Mouse (Mus musculus) heart, embryonic 11.5 days (tissue): Measurements from ENCODE around the gene Pcsk2. TPM values are rescaled to one million over a fixed set of nuclear protein-coding genes. Genes with fewer than 3 reads are reported as not detected.

Experiments used
- ATAC-seq: fragments of 200-750 bp; cut with Nextera tagmentation; replicated peaks from 2 replicates; pipeline ENCODE4 v1.8.0; 2017; ENCODE audit warnings: moderate library complexity; ENCODE audit not compliant: insufficient number of reproducible peaks, low FRiP score, low TSS enrichment
- H3K27ac ChIP-seq: fragments of 300-500 bp; sonication (generic); 2 replicates; pipeline ENCODE4 v1.5.1; 2014; ENCODE audit warnings: mild to moderate bottlenecking, low read depth, low read length
- H3K27me3 ChIP-seq: fragments of 300-500 bp; sonication (generic); 2 replicates; pipeline ENCODE4 v1.6.1; 2014; ENCODE audit warnings: mild to moderate bottlenecking, low read length, mixed read lengths; ENCODE audit not compliant: control insufficient read depth, insufficient read depth
- H3K36me3 ChIP-seq: fragments of 300-500 bp; sonication (generic); 2 replicates; pipeline ENCODE4 v1.6.1; 2014; ENCODE audit warnings: mild to moderate bottlenecking, low read length, moderate library complexity, mixed read lengths; ENCODE audit not compliant: control insufficient read depth, insufficient read depth
- H3K4me1 ChIP-seq: fragments of 300-500 bp; sonication (generic); 2 replicates; pipeline ENCODE4 v1.6.1; 2014; ENCODE audit warnings: low read length; ENCODE audit not compliant: control insufficient read depth, insufficient read depth
- H3K4me2 ChIP-seq: fragments of 300-500 bp; sonication (generic); 2 replicates; pipeline ENCODE4 v1.6.1; 2014; ENCODE audit warnings: mild to moderate bottlenecking, moderate library complexity
- H3K4me3 ChIP-seq: fragments of 300-500 bp; sonication (generic); 2 replicates; pipeline ENCODE4 v1.5.1; 2014; ENCODE audit warnings: low read depth, low read length
- H3K9ac ChIP-seq: fragments of 300-500 bp; sonication (generic); 2 replicates; pipeline ENCODE4 v1.6.1; 2014; ENCODE audit warnings: mild to moderate bottlenecking, low read depth, low read length, moderate library complexity
- H3K9me3 ChIP-seq: fragments of 300-500 bp; sonication (generic); replicated peaks from 2 replicates; pipeline ENCODE4 v1.6.1; 2016; ENCODE audit warnings: low read length; ENCODE audit not compliant: control insufficient read depth
- WGBS: fragments of 180-500 bp; shearing (Covaris S2); extraction: QIAGEN DNeasy Blood & Tissue Kit; methylation state at CpG from one replicate; pipeline ENCODE4 v1.1.7; 2014; ENCODE audit not compliant: insufficient replicate concordance; 5-methylcytosine and 5-hydroxymethylcytosine counted together
- polyA plus RNA-seq: library from polyadenylated mRNA; unstranded; fragments of >200 nt; fragmentation: Nextera tagmentation; extraction: Ambion mirVana; gene quantifications from 2 replicates; pipeline ENCODE4 v1.2.1, GENCODE M21; 2014

The Pcsk2 gene
- polyA plus RNA-seq, 1 experiment from 2014 or later = 0.09 TPM

- Histone ChIP-seq H3K27me3 (no peaks in the 10 kb centered on the region), H3K4me2 (no peak overlapping the region), H3K9ac (no peak overlapping the region), H3K36me3 (no peaks in the 10 kb centered on the region), H3K9me3 (no peaks in the 10 kb centered on the region), H3K4me3 (no peak overlapping the region), H3K27ac (no peak overlapping the region), H3K4me1 (no peaks in the 10 kb centered on the region)
- no peak for ATAC-seq
- WGBS = 61% methylated on average over 5 of the region's 5 CpGs
Observed at GRCm38 (mm10) chr2:143666785-143667184, 120.8 kb downstream of the Pcsk2 start.

GRCm38 (mm10) chr2:143677869-143678268, 131.9 kb downstream of the Pcsk2 start:
- ATAC-seq = no peak
- Histone ChIP-seq H3K36me3 (no peaks in the 10 kb centered on the region), H3K27me3 (no peaks in the 10 kb centered on the region), H3K9ac (no peak overlapping the region), H3K4me2 (no peak overlapping the region), H3K27ac (no peak overlapping the region), H3K4me3 (no peak overlapping the region), H3K4me1 (no peaks in the 10 kb centered on the region), H3K9me3 (no peaks in the 10 kb centered on the region)
- 80% methylated on average over 4 of the region's 4 CpGs for WGBS

GRCm38 (mm10) chr2:143679513-143679912, 133.6 kb downstream of the Pcsk2 start:
- ATAC-seq = no peak
- Histone ChIP-seq H3K36me3 (no peaks in the 10 kb centered on the region), H3K9ac (no peak overlapping the region), H3K4me2 (no peak overlapping the region), H3K9me3 (no peaks in the 10 kb centered on the region), H3K4me3 (no peak overlapping the region), H3K27me3 (no peaks in the 10 kb centered on the region), H3K4me1 (no peaks in the 10 kb centered on the region), H3K27ac (no peak overlapping the region)
- 56% methylated on average over 2 of the region's 2 CpGs for WGBS

- Histone ChIP-seq H3K36me3 (no peaks in the 10 kb centered on the region), H3K9ac (no peak overlapping the region), H3K4me3 (no peak overlapping the region), H3K9me3 (no peaks in the 10 kb centered on the region), H3K27ac (no peak overlapping the region), H3K4me2 (no peak overlapping the region), H3K4me1 (no peaks in the 10 kb centered on the region), H3K27me3 (no peaks in the 10 kb centered on the region)
- WGBS = 60% methylated on average over 8 of the region's 8 CpGs
- ATAC-seq = no peak
Observed at GRCm38 (mm10) chr2:143681873-143682555, 136.1 kb downstream of the Pcsk2 start.

- Histone ChIP-seq H3K9me3 (no peaks in the 10 kb centered on the region), H3K4me2 (no peak overlapping the region), H3K27ac (no peak overlapping the region), H3K4me3 (no peak overlapping the region), H3K4me1 (no peaks in the 10 kb centered on the region), H3K27me3 (no peaks in the 10 kb centered on the region), H3K36me3 (no peaks in the 10 kb centered on the region), H3K9ac (no peak overlapping the region)
- no peak for ATAC-seq
- 83% methylated on average over 2 of the region's 2 CpGs for WGBS
Observed at GRCm38 (mm10) chr2:143683513-143683912, 137.6 kb downstream of the Pcsk2 start.

- H3K27me3 ChIP-seq = no peaks in the 10 kb centered on the region
- WGBS = 48% methylated on average over 3 of the region's 3 CpGs
- no peak for ATAC-seq
- H3K4me2 ChIP-seq = no peak overlapping the region
- no peaks in the 10 kb centered on the region; the same call in 1 of the 2 replicates for H3K9me3 ChIP-seq
- H3K27ac ChIP-seq = no peak overlapping the region
- no peak overlapping the region for H3K4me3 ChIP-seq
- no peak overlapping the region for H3K9ac ChIP-seq
- no peaks in the 10 kb centered on the region for H3K36me3 ChIP-seq
- no peaks in the 10 kb centered on the region; the same call in 1 of the 2 replicates for H3K4me1 ChIP-seq
Observed at GRCm38 (mm10) chr2:143691244-143691643, 145.3 kb downstream of the Pcsk2 start.

- H3K4me1 ChIP-seq = no peaks in the 10 kb centered on the region; the same call in 1 of the 2 replicates
- H3K4me2 ChIP-seq = peak overlapping the region; percentile 56
Observed at GRCm38 (mm10) chr2:143696026-143696557, 150.1 kb downstream of the Pcsk2 start.

GRCm38 (mm10) chr2:143696704-143697103, 150.7 kb downstream of the Pcsk2 start:
- no peak overlapping the region for H3K9ac ChIP-seq
- H3K27ac ChIP-seq = no peak overlapping the region
- 63% methylated on average over 7 of the region's 7 CpGs for WGBS
- peak overlapping the region; percentile 56 for H3K4me2 ChIP-seq
- ATAC-seq = no peak
- H3K36me3 ChIP-seq = no peaks in the 10 kb centered on the region
- H3K4me3 ChIP-seq = no peak overlapping the region
- no peaks in the 10 kb centered on the region; the same call in 1 of the 2 replicates for H3K9me3 ChIP-seq
- no peaks in the 10 kb centered on the region for H3K27me3 ChIP-seq
- no peaks in the 10 kb centered on the region; the same call in 1 of the 2 replicates for H3K4me1 ChIP-seq

More at GRCm38 (mm10) chr2:143696026-143696557, 150.1 kb downstream of the Pcsk2 start:
- Histone ChIP-seq H3K36me3 (no peaks in the 10 kb centered on the region), H3K9me3 (no peaks in the 10 kb centered on the region; the same call in 1 of the 2 replicates), H3K27ac (no peak overlapping the region), H3K9ac (no peak overlapping the region), H3K4me3 (0 out of 2 replicates have a peak overlapping the region, but pooled peaks have one; percentile 12), H3K27me3 (no peaks in the 10 kb centered on the region)
- WGBS = 42% methylated on average over 14 of the region's 14 CpGs
- 0 out of 2 replicates have a peak, but pooled peaks have one; percentile 40 for ATAC-seq
